Mouse (Mus musculus): Measurements from ENCODE around the gene Dclre1b. TPM values are rescaled to one million over a fixed set of nuclear protein-coding genes. Genes with fewer than 3 reads are reported as not detected.

Dclre1b gene
- polyA plus RNA-seq, 1 experiment from 2014 or later, result 17.0 TPM

DNA sequence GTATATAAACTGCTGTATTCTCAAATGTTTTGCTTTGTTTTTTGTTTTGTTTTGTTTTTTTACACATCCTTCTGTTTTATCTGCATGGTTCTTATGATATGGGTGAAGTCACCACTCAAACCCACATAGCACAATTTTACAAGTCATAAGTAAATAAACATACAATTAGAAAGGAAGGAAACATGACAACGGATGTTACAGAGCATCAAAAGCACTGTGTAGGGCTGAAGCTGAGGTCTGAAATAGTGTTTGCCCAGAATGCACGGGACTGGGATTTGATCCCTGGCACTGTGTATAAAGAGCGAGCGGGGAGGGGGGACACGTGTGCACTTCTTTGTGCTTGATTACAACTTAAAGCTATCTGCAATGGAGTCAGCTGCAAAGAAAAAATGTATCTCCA, 28.5 kb downstream of the Dclre1b start:
- WGBS, result 86% methylated on average over 5 of the region's 5 CpGs
- Histone ChIP-seq H3K9me3 (ENCODE audit: control insufficient read depth, low read length) (no peaks in the 10 kb centered on the region), H3K27me3 (replicated peaks; ENCODE audit: control insufficient read depth, insufficient read depth, low read length) (no peaks in the 10 kb centered on the region), H3K4me2 (ENCODE audit: low read length) (no peak overlapping the region), H3K36me3 (ENCODE audit: control insufficient read depth, insufficient read depth, low read length) (peaks cover 8% of the 10 kb centered on the region; the same call in 1 of the 2 replicates), H3K4me3 (ENCODE audit: low read length) (no peak overlapping the region), H3K4me1 (ENCODE audit: control insufficient read depth, insufficient read depth, low read depth, low read length) (no peaks in the 10 kb centered on the region; the same call in 1 of the 2 replicates), H3K27ac (ENCODE audit: low read depth, low read length) (no peak overlapping the region), H3K9ac (ENCODE audit: low read depth, low read length) (no peak overlapping the region)
- no peak for ATAC-seq

DNA sequence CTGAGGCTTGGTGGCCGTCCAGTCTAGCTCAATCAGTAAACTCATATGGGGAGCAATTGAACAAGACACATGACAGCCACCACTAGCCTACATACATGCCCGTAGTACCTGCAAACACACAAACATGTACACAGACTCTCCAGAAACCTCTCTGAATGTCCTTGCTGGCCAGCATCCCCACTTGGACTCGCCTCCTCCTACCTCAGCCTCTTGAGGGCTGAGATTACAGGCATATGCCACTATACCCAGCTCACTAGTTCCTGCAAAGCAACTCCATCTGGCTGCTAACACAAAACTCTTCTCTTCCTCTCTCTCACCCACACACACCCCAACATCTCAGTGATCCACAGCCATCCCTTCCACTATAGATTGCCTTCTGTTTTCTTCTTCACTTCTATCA, 29.0 kb downstream of the Dclre1b start:
- Histone ChIP-seq H3K27me3 (replicated peaks; ENCODE audit: control insufficient read depth, insufficient read depth, low read length) (no peaks in the 10 kb centered on the region), H3K27ac (ENCODE audit: low read depth, low read length) (no peak overlapping the region), H3K4me2 (ENCODE audit: low read length) (no peak overlapping the region), H3K9ac (ENCODE audit: low read depth, low read length) (no peak overlapping the region), H3K4me3 (ENCODE audit: low read length) (no peak overlapping the region), H3K4me1 (ENCODE audit: control insufficient read depth, insufficient read depth, low read depth, low read length) (no peaks in the 10 kb centered on the region; the same call in 1 of the 2 replicates), H3K36me3 (ENCODE audit: control insufficient read depth, insufficient read depth, low read length) (peaks cover 8% of the 10 kb centered on the region; the same call in 1 of the 2 replicates), H3K9me3 (ENCODE audit: control insufficient read depth, low read length) (no peaks in the 10 kb centered on the region)
- no peak for ATAC-seq
- 93% methylated on average over 3 of the region's 3 CpGs for WGBS

DNA sequence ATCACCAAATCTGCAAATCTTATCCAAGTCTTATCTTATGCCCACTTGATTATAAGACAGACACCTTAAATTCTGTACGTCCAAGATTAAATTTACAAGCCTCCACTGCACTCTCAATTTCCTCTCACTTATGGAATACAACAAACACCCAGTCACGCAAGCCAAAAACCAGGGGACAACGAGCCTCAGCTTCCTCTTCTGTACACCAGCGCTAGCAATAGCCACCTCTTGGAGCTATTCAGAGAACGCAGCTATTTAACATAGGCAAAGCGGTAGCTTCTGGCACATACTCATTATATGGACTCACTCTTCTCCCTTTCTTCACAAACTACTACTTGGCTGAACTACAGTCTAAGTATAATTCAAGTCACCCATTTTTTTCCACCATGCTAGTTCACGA, 30.1 kb downstream of the Dclre1b start:
- Histone ChIP-seq H3K4me3 (ENCODE audit: low read length) (no peak overlapping the region), H3K9me3 (ENCODE audit: control insufficient read depth, low read length) (no peaks in the 10 kb centered on the region), H3K36me3 (ENCODE audit: control insufficient read depth, insufficient read depth, low read length) (peaks cover 8% of the 10 kb centered on the region; the same call in 1 of the 2 replicates), H3K9ac (ENCODE audit: low read depth, low read length) (no peak overlapping the region), H3K27me3 (replicated peaks; ENCODE audit: control insufficient read depth, insufficient read depth, low read length) (no peaks in the 10 kb centered on the region), H3K27ac (ENCODE audit: low read depth, low read length) (no peak overlapping the region), H3K4me2 (ENCODE audit: low read length) (no peak overlapping the region), H3K4me1 (ENCODE audit: control insufficient read depth, insufficient read depth, low read depth, low read length) (no peaks in the 10 kb centered on the region; the same call in 1 of the 2 replicates)
- WGBS, result 77% methylated on average over 7 of the region's 7 CpGs
- no peak for ATAC-seq

DNA sequence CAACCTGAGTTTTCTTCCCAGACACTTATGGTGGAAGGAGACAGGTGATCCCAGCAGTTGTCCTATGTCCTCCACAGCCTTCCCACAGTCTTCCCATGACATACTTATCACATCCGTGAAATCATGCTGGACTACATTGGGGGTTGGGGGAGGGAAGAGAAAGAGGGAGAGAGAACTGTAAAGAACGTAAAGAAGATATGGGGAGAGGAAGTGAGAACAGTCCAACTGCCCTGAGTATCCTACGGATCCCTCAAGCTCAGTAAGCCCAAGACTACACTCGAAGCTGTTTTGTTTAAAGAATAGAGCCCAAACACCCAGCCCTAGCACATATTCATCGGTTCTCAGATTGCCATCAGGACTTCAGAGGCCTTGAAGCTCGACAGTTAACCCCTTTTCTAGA, 30.6 kb downstream of the Dclre1b start:
- Histone ChIP-seq H3K27ac (ENCODE audit: low read depth, low read length) (no peak overlapping the region), H3K27me3 (replicated peaks; ENCODE audit: control insufficient read depth, insufficient read depth, low read length) (no peaks in the 10 kb centered on the region), H3K4me2 (ENCODE audit: low read length) (no peak overlapping the region), H3K9ac (ENCODE audit: low read depth, low read length) (no peak overlapping the region), H3K4me3 (ENCODE audit: low read length) (no peak overlapping the region), H3K9me3 (ENCODE audit: control insufficient read depth, low read length) (no peaks in the 10 kb centered on the region), H3K4me1 (ENCODE audit: control insufficient read depth, insufficient read depth, low read depth, low read length) (no peaks in the 10 kb centered on the region; the same call in 1 of the 2 replicates), H3K36me3 (ENCODE audit: control insufficient read depth, insufficient read depth, low read length) (peaks cover 8% of the 10 kb centered on the region; the same call in 1 of the 2 replicates)
- 90% methylated on average over 6 of the region's 6 CpGs for WGBS
- ATAC-seq, result no peak

DNA sequence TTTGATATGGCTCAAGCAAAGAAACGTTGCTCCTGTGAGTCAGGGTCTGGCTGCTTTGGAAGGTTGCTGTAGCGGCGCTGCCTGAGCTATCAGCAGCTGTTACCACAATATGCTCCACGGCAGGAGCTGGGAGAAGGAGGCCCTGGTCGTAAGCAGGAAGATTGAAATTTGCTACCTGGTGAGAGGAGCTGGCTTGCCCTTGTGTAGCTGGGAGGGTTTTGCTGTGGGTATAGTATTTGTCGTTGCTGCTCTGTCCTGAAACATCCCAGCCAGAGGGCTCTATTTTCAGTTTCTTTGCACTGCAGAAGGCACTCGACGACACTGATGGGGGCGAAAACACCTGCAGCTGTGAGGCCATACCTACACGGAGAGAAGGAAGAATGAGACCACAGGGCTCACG, 31.3 kb downstream of the Dclre1b start:
- Histone ChIP-seq H3K27ac (ENCODE audit: low read depth, low read length) (no peak overlapping the region), H3K27me3 (replicated peaks; ENCODE audit: control insufficient read depth, insufficient read depth, low read length) (no peaks in the 10 kb centered on the region), H3K9ac (ENCODE audit: low read depth, low read length) (no peak overlapping the region), H3K4me1 (ENCODE audit: control insufficient read depth, insufficient read depth, low read depth, low read length) (no peaks in the 10 kb centered on the region; the same call in none of the 2 replicates), H3K36me3 (ENCODE audit: control insufficient read depth, insufficient read depth, low read length) (peaks cover 8% of the 10 kb centered on the region; the same call in 1 of the 2 replicates), H3K4me2 (ENCODE audit: low read length) (no peak overlapping the region), H3K4me3 (ENCODE audit: low read length) (no peak overlapping the region), H3K9me3 (ENCODE audit: control insufficient read depth, low read length) (no peaks in the 10 kb centered on the region)
- no peak for ATAC-seq
- 82% methylated on average over 11 of the region's 11 CpGs for WGBS

DNA sequence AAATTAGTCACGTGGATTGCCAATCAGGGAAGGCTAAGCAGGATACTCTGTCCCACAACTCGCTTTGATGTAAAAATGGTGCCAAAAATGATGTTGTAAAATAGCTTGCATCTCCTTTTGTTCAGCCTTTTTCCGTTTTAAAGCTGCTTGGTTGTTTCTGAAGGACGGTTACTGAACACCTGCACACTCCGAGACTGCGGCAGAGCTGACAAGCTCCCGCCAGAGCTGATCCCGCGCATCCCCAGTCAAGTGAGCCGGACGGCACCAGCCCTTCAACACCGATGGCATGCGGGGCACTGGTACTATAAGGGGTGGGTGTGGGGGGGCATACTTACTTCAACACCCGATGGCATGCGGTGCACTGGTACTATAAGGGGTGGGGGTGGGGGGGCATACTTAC, 35.2 kb downstream of the Dclre1b start:
- 0 out of 2 replicates have a peak, but pooled peaks have one; percentile 30 for ATAC-seq
- WGBS, result 87% methylated on average over 15 of the region's 15 CpGs
- Histone ChIP-seq H3K4me1 (ENCODE audit: control insufficient read depth, insufficient read depth, low read depth, low read length) (peaks cover 5% of the 10 kb centered on the region), H3K4me3 (ENCODE audit: low read length) (no peak overlapping the region), H3K9ac (ENCODE audit: low read depth, low read length) (no peak overlapping the region), H3K36me3 (ENCODE audit: control insufficient read depth, insufficient read depth, low read length) (peaks cover 8% of the 10 kb centered on the region; the same call in 1 of the 2 replicates), H3K27me3 (replicated peaks; ENCODE audit: control insufficient read depth, insufficient read depth, low read length) (no peaks in the 10 kb centered on the region), H3K27ac (ENCODE audit: low read depth, low read length) (no peak overlapping the region), H3K9me3 (ENCODE audit: control insufficient read depth, low read length) (no peaks in the 10 kb centered on the region), H3K4me2 (ENCODE audit: low read length) (no peak overlapping the region)

DNA sequence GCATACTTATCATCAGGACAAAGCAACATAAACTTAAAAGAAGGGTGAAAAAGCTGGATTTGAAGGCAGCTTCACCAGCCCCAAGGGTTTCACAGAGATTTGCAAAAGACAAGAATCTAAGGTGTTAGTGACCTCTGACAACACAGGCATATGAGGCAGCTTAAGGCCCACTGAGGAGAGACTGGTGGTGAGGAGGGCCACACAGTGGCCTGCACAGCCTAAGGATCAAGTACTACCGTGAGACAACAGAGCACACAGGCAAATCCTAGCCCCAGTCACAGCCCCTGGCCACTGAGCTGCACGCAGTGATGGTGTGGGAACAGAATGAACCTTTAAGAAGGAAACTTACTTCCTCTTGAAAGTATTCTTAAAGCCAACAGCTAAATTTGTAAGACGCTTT, 35.7 kb downstream of the Dclre1b start:
- no peaks in the 10 kb centered on the region for H3K9me3 ChIP-seq (ENCODE audit: control insufficient read depth, low read length)
- H3K4me3 ChIP-seq (ENCODE audit: low read length), result no peak overlapping the region
- no peak overlapping the region for H3K27ac ChIP-seq (ENCODE audit: low read depth, low read length)
- H3K9ac ChIP-seq (ENCODE audit: low read depth, low read length), result no peak overlapping the region
- peaks cover 5% of the 10 kb centered on the region for H3K4me1 ChIP-seq (ENCODE audit: control insufficient read depth, insufficient read depth, low read depth, low read length)
- peaks cover 12% of the 10 kb centered on the region for H3K36me3 ChIP-seq (ENCODE audit: control insufficient read depth, insufficient read depth, low read length)
- 81% methylated on average over 3 of the region's 3 CpGs for WGBS
- no peaks in the 10 kb centered on the region for H3K27me3 ChIP-seq (replicated peaks; ENCODE audit: control insufficient read depth, insufficient read depth, low read length)
- H3K4me2 ChIP-seq (ENCODE audit: low read length), result no peak overlapping the region
- ATAC-seq, result no peak

DNA sequence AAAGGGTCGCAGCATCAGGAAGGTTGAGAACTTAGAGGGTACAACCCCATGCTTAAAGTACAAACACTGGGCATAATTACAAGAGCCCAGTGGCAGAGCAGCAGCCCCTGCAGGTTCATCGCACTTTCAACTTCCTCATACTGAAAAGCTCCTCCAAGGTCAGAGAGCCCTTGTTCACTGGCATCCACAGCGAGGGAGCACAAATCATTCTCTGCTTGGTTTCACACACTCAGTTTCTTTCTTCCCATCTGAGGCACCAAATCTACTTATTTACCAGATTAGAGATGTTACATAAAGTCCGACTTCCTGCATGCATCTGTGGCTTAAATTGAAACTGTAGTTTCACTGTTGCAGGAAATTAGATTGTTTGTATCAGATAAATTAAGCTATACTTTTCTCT, 36.4 kb downstream of the Dclre1b start:
- Histone ChIP-seq H3K9me3 (ENCODE audit: control insufficient read depth, low read length) (no peaks in the 10 kb centered on the region), H3K27me3 (replicated peaks; ENCODE audit: control insufficient read depth, insufficient read depth, low read length) (no peaks in the 10 kb centered on the region), H3K27ac (ENCODE audit: low read depth, low read length) (no peak overlapping the region), H3K4me1 (ENCODE audit: control insufficient read depth, insufficient read depth, low read depth, low read length) (peaks cover 5% of the 10 kb centered on the region), H3K4me3 (ENCODE audit: low read length) (no peak overlapping the region), H3K4me2 (ENCODE audit: low read length) (no peak overlapping the region), H3K9ac (ENCODE audit: low read depth, low read length) (no peak overlapping the region), H3K36me3 (ENCODE audit: control insufficient read depth, insufficient read depth, low read length) (peaks cover 13% of the 10 kb centered on the region)
- ATAC-seq, result no peak
- WGBS, result 73% methylated on average over 4 of the region's 4 CpGs

DNA sequence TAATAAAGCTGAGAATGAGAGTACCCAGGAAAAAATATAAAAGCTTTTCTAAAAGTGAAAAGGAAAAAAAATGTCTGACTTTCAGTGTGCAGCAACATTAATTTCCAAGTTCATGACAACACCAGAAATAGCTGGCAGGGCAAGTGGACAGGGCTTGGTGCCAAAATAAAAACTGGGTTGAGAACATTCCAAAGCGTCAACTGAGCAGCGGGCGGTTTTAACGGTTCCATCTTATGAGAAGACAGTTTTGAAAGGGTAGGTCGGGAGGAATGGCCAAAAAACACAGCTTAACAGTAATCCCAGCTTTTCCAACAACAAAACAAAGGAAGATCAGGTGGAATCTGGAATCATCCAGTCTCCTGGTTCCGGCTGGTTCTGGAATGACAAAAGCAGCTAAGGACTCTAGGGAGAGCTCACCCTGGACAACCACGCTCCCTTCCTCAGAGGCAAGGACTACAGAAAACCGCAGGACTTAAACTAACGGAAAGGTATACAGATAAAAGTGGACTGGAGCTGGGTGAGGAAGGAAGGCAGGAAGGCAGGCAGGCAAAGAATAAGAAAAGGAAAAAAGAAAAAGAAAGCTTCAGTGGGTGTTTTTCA, 37.6 kb downstream of the Dclre1b start:
- ATAC-seq, result no peak
- H3K4me2 ChIP-seq (ENCODE audit: low read length), result no peak overlapping the region
- H3K9me3 ChIP-seq (ENCODE audit: control insufficient read depth, low read length), result no peaks in the 10 kb centered on the region
- no peak overlapping the region for H3K4me3 ChIP-seq (ENCODE audit: low read length)
- no peak overlapping the region; the same call in none of the 2 replicates for H3K27ac ChIP-seq (ENCODE audit: low read depth, low read length)
- H3K36me3 ChIP-seq (ENCODE audit: control insufficient read depth, insufficient read depth, low read length), result peaks cover 5% of the 10 kb centered on the region
- H3K27me3 ChIP-seq (replicated peaks; ENCODE audit: control insufficient read depth, insufficient read depth, low read length), result no peaks in the 10 kb centered on the region
- 72% methylated on average over 9 of the region's 9 CpGs for WGBS
- H3K9ac ChIP-seq (ENCODE audit: low read depth, low read length), result no peak overlapping the region; the same call in 1 of the 2 replicates
- peaks cover 5% of the 10 kb centered on the region; the same call in 1 of the 2 replicates for H3K4me1 ChIP-seq (ENCODE audit: control insufficient read depth, insufficient read depth, low read depth, low read length)

Measured in hindbrain, embryonic 16.5 days (tissue).